Mouse (Mus musculus) thymus, postnatal 36 days (tissue): ENCODE measurements around the gene Hnrnpl.

Source experiments
- DNase-seq, 2 experiments: peaks; one replicate each; pipeline ENCODE4 v3.0.0; 2022; ENCODE audit warnings: mixed read lengths in 2 of 2

Hnrnpl gene

GRCm38 (mm10) chr7:28812949-28813348 lies 4.6 kb downstream of the Hnrnpl start:
- DNase-seq = no peak

GRCm38 (mm10) chr7:28814306-28815034 lies 6.1 kb downstream of the Hnrnpl start:
- DNase-seq = no peak

- no peak for DNase-seq
These were observed 6.9 kb downstream of the Hnrnpl start for GRCm38 (mm10) chr7:28815230-28815629.

GRCm38 (mm10) chr7:28816201-28816600 lies 7.9 kb downstream of the Hnrnpl start:
- DNase-seq = no peak

- DNase-seq = no peak
These were observed 8.6 kb downstream of the Hnrnpl start for GRCm38 (mm10) chr7:28816920-28817319.

- DNase-seq = no peak
These were observed 9.2 kb downstream of the Hnrnpl start for GRCm38 (mm10) chr7:28817524-28817923.

GRCm38 (mm10) chr7:28817957-28818356 lies 9.6 kb downstream of the Hnrnpl start:
- DNase-seq = no peak

GRCm38 (mm10) chr7:28818436-28818835 lies 10.1 kb downstream of the Hnrnpl start:
- peak in 1 of 2 experiments; percentile 38 for DNase-seq

- no peak for DNase-seq
These were observed 10.6 kb downstream of the Hnrnpl start for GRCm38 (mm10) chr7:28818861-28819452.

DNA sequence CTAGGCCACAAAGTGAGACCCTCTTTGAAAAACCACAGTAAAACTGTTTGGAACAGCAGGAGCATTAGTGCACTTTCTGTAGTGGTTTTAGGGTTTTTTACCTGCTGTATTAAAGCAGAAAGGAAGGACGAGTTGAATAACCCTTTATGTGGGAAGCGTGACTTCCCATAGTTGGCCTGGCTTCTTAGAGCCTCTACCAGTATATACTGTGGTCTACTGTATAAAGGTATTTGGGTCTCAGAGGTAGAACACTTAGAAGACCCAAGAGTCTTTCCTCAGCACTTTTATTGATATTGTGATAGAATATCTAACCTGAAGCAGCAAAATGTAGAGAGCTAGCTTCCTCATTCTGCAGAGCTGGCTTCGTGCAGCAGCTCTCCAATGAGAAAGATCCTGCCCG lies 11.2 kb downstream of the Hnrnpl start:
- DNase-seq = no peak

DNA sequence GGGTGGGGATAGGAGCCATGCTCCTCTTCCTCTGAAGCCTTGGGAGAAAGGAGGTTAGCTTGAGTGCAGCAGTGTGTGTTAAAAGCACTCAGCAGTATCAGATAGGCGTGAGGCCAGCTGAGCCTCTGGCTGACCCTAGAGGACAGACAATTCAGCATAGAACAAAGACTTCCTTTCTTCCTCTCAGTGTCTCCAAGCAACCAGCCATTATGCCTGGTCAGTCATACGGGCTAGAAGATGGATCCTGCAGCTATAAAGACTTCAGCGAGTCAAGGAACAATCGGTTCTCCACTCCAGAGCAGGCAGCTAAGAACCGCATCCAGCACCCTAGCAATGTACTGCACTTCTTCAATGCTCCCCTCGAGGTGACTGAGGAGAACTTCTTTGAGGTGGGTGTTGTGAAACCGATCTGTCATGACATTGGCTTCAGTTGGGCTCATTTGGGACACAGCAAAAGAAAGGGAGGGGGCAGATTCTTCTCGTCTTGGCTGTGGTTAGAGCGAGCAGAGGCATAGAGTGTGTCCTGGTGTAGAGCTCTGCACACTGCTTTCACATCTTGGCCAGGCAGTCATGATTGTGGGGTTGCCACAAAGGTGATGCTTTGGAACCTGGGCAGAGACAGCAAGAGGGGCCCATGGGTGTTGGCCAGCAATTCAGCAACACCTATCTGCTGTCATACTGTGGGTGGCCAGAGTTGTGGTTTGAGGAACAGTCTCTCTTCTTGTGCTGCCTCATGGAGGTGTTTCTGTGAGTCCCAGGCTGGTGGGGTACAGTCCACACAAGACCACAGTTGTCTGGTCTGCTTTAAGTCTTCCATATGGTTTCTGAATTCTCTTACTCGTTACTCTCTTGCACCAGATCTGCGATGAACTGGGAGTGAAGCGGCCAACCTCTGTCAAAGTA lies 12.3 kb downstream of the Hnrnpl start:
- DNase-seq = no peak

DNA sequence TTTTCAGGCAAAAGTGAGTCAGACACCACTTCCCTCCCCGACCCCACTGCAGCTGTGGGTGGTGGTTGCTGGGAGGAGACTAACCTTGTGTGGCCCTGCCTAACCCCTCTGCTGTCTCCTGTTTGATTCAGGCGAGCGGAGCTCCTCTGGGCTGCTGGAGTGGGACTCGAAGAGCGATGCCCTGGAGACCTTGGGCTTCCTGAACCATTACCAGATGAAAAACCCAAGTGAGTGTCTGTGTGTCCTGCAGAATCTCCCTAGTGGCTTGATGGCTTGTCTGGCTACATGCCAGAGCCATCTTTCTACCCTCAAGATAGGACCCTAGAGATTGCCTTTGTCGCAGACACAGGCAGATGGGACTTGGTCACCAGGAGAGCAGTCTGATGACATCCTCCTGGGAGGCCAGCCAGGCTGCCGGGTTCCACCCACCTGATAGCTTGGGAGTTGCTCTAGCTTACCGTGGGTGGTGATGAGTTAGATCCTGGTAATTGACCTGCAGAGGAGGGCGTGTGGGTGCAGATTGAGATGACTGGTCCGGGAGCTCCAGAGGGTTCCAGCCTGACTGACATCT lies 13.0 kb downstream of the Hnrnpl start:
- DNase-seq = no peak

- no peak for DNase-seq
These were observed 14.2 kb downstream of the Hnrnpl start for GRCm38 (mm10) chr7:28822556-28822955.

- DNase-seq = no peak
These were observed 14.9 kb downstream of the Hnrnpl start for GRCm38 (mm10) chr7:28822993-28823903.

GRCm38 (mm10) chr7:28823932-28824331 lies 15.6 kb downstream of the Hnrnpl start:
- no peak for DNase-seq

- DNase-seq = peak; percentile 89 to 90
These were observed 16.8 kb downstream of the Hnrnpl start, which contains the start of gene Ech1 for GRCm38 (mm10) chr7:28824941-28825685. Gene Ech1 (plus strand): TSS chr7:28825217.

DNA sequence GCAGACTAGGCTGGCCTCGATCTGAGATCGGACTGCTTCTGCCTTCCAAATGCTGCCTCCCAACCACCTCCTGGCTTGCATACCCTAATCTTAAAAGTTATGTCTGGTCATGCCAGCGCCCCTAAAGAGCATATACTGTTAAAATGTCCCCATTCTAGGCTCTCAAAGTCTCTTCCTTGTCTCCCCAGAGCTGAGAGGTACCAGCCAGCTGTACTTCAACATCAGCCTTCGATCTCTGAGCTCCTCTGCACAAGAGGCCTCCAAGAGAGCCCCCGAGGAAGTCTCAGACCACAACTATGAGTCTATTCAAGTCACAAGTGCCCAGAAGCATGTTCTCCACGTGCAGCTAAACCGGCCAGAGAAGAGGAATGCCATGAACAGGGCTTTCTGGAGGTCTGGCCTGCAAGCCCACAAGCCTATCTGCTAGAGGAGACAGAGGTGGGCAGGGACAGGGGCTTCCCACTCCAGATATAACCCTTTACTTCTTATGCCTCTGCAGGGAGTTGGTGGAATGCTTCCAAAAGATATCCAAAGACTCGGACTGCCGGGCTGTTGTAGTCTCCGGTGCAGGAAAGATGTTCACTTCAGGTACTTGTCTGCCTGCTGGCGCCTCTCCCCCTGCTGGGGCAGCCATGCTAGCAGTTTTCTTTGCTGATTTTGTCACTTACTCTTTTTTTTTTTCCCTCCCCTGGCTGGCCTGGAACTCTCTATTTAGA lies 17.5 kb downstream of the Hnrnpl start:
- peak; percentile 61 to 66 for DNase-seq

- DNase-seq = no peak
These were observed 18.0 kb downstream of the Hnrnpl start for GRCm38 (mm10) chr7:28826402-28826772.

DNA sequence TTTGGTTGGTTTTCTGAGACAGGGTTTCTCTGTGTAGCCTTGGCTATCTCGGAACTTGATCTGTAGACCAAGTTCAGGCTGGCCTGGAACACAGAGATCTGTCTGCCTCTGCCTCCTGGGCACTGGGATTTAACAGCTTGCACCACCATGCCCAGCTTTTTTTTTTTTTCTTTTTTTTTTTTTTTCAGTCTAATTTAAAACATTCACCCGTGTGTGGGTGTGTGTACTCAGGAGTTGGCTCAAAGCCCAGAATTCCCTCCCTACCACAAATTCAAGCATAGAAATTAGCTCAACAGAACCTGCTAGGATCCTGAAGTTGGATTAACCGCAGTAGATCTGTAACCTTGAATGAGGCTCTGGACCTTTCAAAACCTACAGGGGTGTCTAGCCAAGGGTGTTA lies 19.0 kb downstream of the Hnrnpl start:
- no peak for DNase-seq

GRCm38 (mm10) chr7:28829821-28830220 lies 21.5 kb downstream of the Hnrnpl start:
- DNase-seq = no peak

DNA sequence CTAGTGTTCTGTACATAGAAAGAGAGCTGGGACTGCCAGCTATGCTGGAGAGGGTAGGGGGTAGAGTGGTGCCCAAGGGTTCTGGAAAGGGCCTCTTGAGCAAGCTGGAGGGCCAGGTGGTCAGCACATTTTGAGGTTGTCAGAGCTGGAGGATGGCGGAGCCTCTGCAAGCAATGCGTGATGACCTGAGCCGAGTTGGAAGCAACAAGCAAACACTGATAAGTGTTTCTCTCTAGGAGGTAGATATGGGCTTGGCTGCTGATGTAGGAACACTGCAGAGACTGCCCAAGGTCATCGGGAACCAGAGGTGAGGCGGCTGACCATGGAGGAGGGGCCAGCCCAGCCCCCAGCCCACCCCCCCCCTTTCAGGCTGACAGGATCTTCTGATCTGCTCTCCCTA lies 22.6 kb downstream of the Hnrnpl start:
- DNase-seq = no peak
